Mouse (Mus musculus) spleen, postnatal 4 days (tissue): ENCODE data around the gene Akt2.

Experiments used
- DNase-seq, 2 experiments: peaks; one replicate each; pipeline ENCODE4 v3.0.0; 2022; ENCODE audit warnings: low spot score in 2 of 2

Akt2 gene

GRCm38 (mm10) chr7:27587741-27588140, 3.6 kb upstream of the Akt2 start:
- no peak for DNase-seq

- no peak for DNase-seq
Observed at GRCm38 (mm10) chr7:27590088-27590487, 1.3 kb upstream of the Akt2 start.

- DNase-seq, result no peak
Observed at GRCm38 (mm10) chr7:27590566-27591213, 662 bp upstream of the Akt2 start.

- DNase-seq, result peak in 1 of 2 experiments; percentile 31
Observed at GRCm38 (mm10) chr7:27592217-27592929, 1.0 kb downstream of the Akt2 start.

- no peak for DNase-seq
Observed at GRCm38 (mm10) chr7:27592934-27593645, 1.7 kb downstream of the Akt2 start.

- DNase-seq, result no peak
Observed at GRCm38 (mm10) chr7:27596586-27597503, 5.5 kb downstream of the Akt2 start.

- DNase-seq, result no peak
Observed at GRCm38 (mm10) chr7:27598053-27598452, 6.7 kb downstream of the Akt2 start.

GRCm38 (mm10) chr7:27601628-27602027, 10.3 kb downstream of the Akt2 start:
- DNase-seq, result no peak

GRCm38 (mm10) chr7:27602161-27602560, 10.8 kb downstream of the Akt2 start:
- no peak for DNase-seq

GRCm38 (mm10) chr7:27602835-27603234, 11.5 kb downstream of the Akt2 start:
- DNase-seq, result no peak

- no peak for DNase-seq
Observed at GRCm38 (mm10) chr7:27604661-27605348, 13.5 kb downstream of the Akt2 start.

- DNase-seq, result no peak
Observed at GRCm38 (mm10) chr7:27605499-27606285, 14.3 kb downstream of the Akt2 start.

- no peak for DNase-seq
Observed at GRCm38 (mm10) chr7:27606481-27607254, 15.3 kb downstream of the Akt2 start.

GRCm38 (mm10) chr7:27607580-27607979, 16.2 kb downstream of the Akt2 start:
- DNase-seq, result no peak

GRCm38 (mm10) chr7:27608130-27608529, 16.8 kb downstream of the Akt2 start:
- no peak for DNase-seq

- DNase-seq, result no peak
Observed at GRCm38 (mm10) chr7:27609285-27609684, 17.9 kb downstream of the Akt2 start.

GRCm38 (mm10) chr7:27609688-27610087, 18.3 kb downstream of the Akt2 start:
- no peak for DNase-seq

GRCm38 (mm10) chr7:27610370-27610769, 19.0 kb downstream of the Akt2 start:
- DNase-seq, result no peak

- no peak for DNase-seq
Observed at GRCm38 (mm10) chr7:27610871-27611270, 19.5 kb downstream of the Akt2 start.

- no peak for DNase-seq
Observed at GRCm38 (mm10) chr7:27612940-27613339, 21.6 kb downstream of the Akt2 start.
